Mouse (Mus musculus) WW6 (cell line): ENCODE measurements around the gene Cd2.

Experiments used
- DNase-seq: peaks from one replicate; pipeline ENCODE4 v3.0.0-alpha.2; 2013; ENCODE audit warnings: low read depth, low spot score

The Cd2 gene

GRCm38 (mm10) chr3:101287911-101288311 is at the start of gene Cd2:
Gene Cd2 (minus strand): TSS chr3:101287939.
- no peak for DNase-seq

DNA sequence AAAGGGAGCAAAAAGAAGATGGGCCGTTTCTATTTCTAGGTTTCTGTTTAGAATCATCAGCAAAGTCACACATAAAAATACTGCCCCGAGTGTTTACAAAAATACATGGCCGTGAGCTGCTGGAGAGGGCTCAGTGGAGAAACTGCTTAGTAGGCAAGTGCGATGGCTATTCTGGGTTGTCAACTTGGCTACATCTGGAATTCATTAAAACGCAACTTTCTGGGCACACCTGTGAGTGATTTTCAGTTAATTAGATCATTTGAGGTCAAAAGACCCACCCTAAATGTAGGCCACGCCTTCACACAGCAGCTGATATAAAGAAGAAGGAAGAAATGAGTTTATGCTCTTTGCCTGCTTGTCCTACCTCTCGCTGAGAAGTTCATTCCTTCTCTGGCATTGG is 40.9 kb upstream of the Cd2 start:
- DNase-seq = no peak

- no peak for DNase-seq
Observed at GRCm38 (mm10) chr3:101327248-101327647, 39.5 kb upstream of the Cd2 start.

- DNase-seq = no peak
Observed at GRCm38 (mm10) chr3:101322437-101322836, 34.7 kb upstream of the Cd2 start.

- DNase-seq = no peak
Observed at GRCm38 (mm10) chr3:101320874-101321273, 33.1 kb upstream of the Cd2 start.

- no peak for DNase-seq
Observed at GRCm38 (mm10) chr3:101318516-101319170, 30.9 kb upstream of the Cd2 start.

GRCm38 (mm10) chr3:101318115-101318514 is 30.4 kb upstream of the Cd2 start:
- DNase-seq = peak; percentile 67

DNA sequence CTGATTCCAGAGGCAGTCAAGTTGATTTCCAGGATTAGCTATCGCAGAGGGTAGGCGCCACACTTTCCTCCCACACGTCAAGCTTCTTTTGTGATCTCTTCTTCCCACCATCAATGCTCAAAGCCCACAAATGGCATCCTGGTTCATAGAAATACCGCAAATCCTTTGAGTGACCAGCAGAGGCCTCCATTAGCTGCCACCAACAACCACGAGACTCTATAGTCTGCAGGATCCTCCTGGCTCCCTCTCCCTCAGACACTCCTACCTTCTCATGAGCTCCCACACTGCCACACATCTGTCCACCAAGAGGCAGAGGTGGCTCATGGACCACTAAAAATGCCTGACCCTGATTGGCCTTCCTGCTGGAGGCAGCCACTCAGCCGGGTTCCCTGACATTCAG is 27.2 kb upstream of the Cd2 start:
- no peak for DNase-seq

- no peak for DNase-seq
Observed at GRCm38 (mm10) chr3:101313266-101314051, 25.7 kb upstream of the Cd2 start.

DNA sequence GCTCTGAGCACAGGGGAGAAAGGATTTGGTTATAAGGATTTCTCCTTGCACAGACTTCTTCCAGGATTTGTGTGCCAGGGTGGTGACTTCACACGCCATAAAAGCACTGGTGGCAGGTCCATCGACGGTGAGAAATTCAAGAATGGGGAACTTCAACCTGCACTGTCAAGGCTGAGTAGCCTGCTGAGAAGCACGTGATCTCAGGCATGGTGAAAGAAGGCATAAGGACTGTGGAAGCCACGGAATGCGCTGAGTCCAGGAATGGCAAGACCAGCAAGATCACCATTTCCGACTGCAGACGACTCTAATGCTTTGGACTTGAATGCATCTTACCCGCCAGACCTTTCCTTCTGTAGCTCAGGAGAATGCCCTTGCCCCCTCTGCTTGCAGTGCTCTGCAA is 23.2 kb upstream of the Cd2 start:
- DNase-seq = no peak

GRCm38 (mm10) chr3:101309626-101310025 is 21.9 kb upstream of the Cd2 start:
- DNase-seq = no peak

GRCm38 (mm10) chr3:101306090-101306489 is 18.4 kb upstream of the Cd2 start:
- no peak for DNase-seq

GRCm38 (mm10) chr3:101305046-101305445 is 17.3 kb upstream of the Cd2 start:
- DNase-seq = no peak

GRCm38 (mm10) chr3:101304156-101304555 is 16.4 kb upstream of the Cd2 start:
- DNase-seq = no peak

- no peak for DNase-seq
Observed at GRCm38 (mm10) chr3:101300271-101301071, 12.7 kb upstream of the Cd2 start.

- DNase-seq = no peak
Observed at GRCm38 (mm10) chr3:101299591-101299990, 11.9 kb upstream of the Cd2 start.

- DNase-seq = no peak
Observed at GRCm38 (mm10) chr3:101297221-101297620, 9.5 kb upstream of the Cd2 start.

GRCm38 (mm10) chr3:101295931-101296820 is 8.4 kb upstream of the Cd2 start:
- no peak for DNase-seq

DNA sequence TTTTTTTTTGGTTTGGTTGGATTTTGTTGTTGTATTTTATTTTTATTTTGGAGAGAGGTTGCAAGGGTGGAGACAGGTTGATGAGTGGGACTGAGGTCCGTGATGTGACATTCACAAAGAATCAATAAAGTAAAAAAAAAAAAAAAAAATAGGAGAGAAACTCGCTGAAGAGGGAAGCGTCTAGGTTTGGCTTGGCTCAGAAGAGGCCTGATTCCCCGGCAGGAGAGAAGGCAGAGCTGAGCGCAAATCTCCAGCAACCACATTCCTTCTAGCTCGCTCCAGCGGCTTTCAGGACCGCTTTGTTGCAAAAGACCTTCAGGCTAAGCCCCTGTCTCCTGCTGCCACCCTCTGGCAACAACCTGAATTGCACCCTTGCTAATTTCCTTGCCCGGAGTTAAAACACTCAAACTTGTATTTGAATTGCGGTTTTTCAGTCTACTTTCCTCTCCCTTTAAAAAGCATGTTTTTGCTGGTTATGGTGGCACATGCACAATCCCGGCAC is 7.7 kb upstream of the Cd2 start:
- peak; percentile 55 for DNase-seq

DNA sequence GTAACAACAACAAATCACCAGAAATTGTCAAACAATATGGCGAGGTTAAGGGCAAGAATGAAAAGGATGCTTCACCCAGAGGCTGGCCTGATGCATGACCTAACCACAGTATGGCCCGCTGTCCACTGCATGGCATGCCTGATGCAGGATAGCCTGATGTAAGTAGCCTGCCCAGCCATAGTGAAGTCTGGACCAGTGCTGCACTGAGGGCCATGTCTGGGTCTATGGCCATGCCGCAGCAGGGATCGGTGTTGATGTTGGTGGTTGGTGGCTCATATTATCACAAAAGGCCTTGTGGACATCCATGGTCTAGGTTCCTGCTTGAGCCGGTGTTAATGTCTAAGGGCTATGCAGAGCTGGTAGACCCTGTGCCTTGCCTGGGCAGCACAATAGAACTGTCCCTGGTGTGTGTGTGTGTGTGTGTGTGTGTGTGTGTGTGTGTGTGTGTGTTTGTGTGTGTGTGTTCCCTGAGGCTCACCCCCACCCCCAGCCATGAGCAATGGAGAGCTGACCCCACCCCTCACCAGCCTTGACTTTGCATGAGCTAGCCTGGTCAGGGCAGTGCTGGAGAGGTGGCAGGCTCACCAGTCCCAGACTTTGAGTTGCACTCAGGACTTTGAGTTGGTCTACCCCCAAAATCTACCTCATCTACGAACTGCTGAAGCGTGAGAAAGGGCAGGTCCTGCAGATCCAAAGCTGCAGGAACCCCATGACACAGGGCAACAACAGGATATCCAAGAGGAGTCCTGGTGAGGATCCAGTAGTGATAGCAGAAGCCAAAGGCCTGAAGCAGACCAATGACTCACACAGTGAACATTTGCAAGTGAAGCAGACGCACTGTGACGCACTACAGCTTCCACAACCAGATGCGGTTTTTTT is 7.0 kb upstream of the Cd2 start:
- no peak for DNase-seq
